Mouse (Mus musculus) mesoderm, embryonic 11.5 days (tissue): ENCODE data around the gene Mccc1.

ENCODE experiments used
- DNase-seq: peaks from one replicate; pipeline ENCODE4 v3.0.0-alpha.2; 2012; ENCODE audit warnings: low read depth, low spot score

Gene Mccc1

DNA sequence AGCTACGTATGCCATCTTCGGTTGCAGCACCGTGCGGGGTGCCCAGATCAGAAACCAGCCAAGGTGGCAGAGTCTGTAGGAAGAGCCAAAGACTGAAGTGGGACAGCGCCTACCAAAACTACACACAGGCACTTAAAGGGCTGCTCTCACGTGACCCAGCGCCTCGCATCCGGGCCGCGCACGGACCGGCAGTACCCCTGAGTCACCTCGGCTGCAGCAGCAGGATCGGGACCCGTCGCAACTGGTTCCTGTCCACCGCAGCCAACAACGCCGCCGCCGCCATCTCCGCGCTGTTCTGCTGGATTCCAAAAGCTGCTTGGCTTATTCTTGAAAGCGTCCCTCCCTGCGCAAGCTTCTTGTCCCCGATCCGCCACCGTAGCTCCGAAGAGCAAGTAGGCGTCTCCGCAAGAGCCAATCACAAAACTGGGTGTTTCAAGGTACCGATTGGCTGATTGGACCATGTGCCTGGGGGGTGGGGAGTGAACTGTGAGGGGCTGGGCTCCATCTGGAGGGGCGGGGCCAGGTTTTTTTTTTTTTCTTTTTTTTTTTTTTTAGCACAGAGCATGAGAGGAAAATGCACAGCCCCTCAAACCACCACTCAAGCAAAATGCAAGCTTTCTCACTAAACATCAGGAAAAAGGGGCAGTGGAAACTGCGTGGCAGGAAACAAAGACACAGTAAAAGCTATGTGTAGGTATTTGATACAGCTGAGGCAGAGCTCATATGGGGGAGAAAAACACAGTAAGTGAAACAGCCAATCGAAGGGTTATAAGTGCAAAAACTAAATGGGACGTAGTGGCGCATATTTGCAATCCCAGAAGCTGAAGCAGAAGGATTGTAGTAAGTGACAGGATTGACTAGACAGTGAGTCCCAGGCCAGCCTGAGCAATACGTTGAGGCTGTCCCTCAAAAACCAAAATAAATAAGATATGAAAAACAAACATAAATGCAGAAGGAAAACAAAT, at the start of gene Mccc1:
Mccc1 (minus strand) TSS at position 404 of the 965 bp plus-strand sequence.
- peak; percentile 97 for DNase-seq

- DNase-seq, result no peak
These were observed 48.6 kb upstream of the Mccc1 start for GRCm38 (mm10) chr3:36049106-36049505.

DNA sequence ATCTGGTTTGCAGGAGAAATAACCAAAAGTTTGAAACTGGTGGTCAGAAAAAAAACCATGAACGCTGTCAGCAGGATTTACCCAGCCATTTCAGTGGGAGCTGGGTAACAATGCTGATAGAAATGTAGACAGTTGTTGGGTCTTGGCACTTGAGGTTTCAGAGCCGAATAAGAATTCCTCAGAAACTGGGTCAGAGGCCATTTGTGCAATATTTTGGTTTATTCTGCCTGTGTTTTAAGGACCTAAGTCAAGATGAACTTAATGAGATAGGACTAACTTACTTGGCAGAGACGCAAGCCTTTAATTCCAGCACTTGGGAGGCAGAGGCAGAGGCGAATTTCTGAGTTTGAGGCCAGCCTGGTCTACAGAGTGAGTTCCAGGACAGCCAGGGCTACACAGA, 44.6 kb upstream of the Mccc1 start:
- no peak for DNase-seq

DNA sequence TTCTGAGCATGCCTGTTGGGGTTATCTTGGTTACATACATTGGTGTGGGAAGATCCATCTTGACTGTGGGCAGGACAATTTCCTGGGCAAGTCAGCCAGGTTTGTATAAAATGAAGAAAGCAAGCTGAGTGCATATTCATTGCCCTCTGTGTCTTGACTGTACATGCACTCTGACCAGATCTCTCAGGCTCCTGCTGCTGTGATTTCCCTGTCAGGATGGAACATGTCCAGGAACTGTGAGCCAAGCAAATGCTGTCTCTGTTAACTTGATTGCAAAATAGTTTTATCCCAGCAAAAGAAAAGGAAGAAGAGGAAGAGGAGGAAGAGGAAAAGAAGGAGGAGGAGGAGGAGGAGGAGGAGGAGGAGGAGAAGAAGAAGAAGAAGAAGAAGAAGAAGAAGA, 44.0 kb upstream of the Mccc1 start:
- DNase-seq, result no peak

- DNase-seq, result peak; percentile 36
These were observed 31.4 kb upstream of the Mccc1 start for GRCm38 (mm10) chr3:36031740-36032510.

DNA sequence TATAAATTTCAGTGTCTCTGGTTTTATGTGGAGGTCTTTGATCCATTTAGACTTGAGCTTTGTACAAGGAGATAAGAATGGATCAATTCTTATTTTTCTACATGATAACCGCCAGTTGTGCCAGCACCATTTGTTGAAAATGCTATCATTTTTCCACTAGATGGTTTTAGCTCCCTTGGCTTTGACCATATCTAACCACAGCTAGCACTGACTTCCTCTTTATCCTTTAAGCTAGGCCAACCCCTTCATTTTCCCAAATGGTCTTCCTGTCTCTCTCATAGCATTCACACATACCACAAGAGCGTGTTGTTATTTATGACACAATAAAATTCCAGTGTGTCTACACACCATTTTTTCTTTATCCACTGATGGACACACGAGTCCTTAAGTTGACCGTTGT, 29.5 kb upstream of the Mccc1 start:
- DNase-seq, result no peak

GRCm38 (mm10) chr3:36025732-36026131, 25.3 kb upstream of the Mccc1 start:
- DNase-seq, result no peak

DNA sequence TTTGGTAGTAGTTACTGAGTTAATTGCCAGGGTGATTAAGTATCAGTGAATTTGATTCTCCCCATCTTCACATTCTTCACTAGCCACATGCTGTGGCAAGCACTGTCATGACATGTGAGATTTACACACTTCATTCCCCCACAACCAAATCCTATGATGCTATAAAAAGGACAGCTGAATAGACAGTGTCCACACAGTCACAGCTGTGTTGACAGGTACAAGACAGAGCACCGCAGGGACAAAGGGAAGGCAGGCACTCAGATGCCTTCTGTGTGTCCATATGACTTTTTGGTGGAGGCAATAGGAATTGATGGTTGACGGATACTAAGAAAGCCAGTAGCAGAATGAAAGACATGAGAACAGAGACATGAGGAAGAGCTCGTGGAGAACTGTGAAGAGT, 10.8 kb upstream of the Mccc1 start:
- DNase-seq, result peak; percentile 20

DNA sequence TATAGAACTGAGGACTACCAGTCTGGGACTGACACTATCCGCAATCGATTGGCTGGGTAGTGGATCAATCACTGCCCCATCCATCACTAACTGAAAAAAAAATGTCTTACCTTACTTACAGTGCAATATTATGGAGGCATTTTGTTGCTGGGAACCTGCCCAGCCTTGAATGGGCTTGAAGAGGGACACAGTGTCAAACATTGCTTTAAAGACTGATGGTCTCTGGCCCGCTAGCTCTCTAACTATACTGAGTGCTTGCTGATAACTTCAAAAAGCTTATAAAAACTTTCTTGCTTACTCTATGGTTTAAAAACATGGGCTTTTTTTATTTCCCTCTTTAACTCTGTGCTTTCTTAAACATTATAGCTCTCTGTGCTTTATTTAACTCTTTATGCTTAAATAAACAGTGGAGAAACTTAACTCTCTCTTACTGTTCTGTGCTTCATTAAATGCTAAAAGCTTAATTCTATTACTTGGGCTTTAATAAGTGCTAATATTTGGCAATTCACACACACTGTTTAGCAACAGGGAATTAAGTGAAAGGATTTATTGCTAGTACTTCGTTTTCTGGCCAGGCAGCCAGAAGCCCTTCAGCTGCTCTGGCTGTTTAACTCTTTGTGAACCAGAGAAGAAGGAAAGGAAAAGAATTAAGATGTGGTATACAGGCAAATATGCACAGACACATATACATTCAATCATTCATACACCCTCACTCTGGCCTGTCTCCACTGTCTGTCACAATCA, 8.1 kb upstream of the Mccc1 start:
- DNase-seq, result no peak

GRCm38 (mm10) chr3:36004028-36004895, 3.8 kb upstream of the Mccc1 start:
- DNase-seq, result no peak

- no peak for DNase-seq
These were observed 5.6 kb downstream of the Mccc1 start for GRCm38 (mm10) chr3:35994552-35995531.

GRCm38 (mm10) chr3:35990715-35991114, 9.8 kb downstream of the Mccc1 start:
- DNase-seq, result no peak

GRCm38 (mm10) chr3:35988031-35988430, 12.4 kb downstream of the Mccc1 start:
- no peak for DNase-seq

GRCm38 (mm10) chr3:35986266-35986665, 14.2 kb downstream of the Mccc1 start:
- no peak for DNase-seq

GRCm38 (mm10) chr3:35973551-35973950, 26.9 kb downstream of the Mccc1 start:
- peak; percentile 30 for DNase-seq

DNA sequence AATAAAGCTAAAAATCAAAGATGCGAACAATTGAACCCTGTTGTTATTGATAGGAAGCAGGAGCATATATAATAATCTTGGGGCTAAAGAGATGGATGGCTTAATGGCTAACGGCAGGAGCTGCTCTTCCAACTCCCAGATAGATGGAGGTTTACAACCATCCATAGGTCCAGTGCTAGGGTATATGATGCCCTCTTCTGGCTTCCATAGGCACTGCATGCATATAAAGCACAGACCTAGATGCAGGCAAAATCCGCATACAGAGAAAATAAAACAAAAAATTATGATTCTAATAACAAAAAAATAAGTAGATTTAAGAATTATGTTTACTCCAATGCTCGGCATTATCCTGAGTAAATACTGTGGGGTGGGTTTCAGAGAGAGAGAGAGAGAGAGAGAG, 27.5 kb downstream of the Mccc1 start:
- peak; percentile 49 for DNase-seq

DNA sequence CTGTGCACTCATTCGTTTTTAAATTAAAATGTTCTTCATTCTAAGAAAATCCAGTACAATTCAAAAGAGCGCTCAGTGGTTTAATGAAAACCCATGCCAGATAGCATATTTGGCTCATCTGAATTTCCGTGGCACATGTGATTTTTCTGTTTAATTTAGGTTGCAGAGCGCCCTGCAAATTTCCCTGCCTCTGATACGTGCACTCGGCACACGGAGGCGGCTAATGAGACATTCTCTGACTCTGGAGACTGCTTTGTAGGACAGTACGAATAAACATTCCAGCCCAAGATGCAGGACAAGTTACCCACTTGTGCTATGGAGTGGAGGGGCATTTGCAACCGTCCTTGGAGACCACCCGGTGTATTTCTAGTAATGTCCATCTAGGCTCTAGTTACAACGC, 29.3 kb downstream of the Mccc1 start:
- no peak for DNase-seq

- no peak for DNase-seq
These were observed 30.0 kb downstream of the Mccc1 start for GRCm38 (mm10) chr3:35970441-35970840.

DNA sequence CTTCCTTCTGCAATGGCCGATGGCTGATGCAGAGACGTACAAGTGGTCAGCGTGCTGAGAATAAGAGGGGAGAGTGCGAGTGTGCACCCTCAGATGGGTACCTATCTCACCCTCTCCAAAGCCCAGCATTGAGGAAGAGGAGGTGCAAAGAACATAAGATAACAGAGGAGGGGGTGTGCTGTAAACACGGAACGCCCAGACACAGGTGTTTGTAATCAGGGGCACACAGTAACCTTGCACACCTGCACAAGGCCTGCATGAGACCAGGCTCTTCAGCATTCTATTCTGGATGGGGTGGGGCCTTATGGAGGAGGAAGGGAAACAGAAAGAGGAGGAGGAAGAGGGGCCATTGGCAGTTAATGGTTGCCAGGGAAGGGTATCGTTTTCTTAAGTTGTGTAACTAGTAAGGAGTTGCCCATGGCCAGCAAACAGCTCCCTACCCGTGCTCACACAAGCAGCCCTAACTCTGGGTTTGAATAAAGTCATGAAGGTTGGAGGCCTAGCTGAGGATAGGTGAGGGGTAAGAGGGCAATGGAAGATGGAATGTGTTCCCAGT, 33.0 kb downstream of the Mccc1 start:
- DNase-seq, result no peak
